Mouse (Mus musculus) left cerebral cortex, postnatal 4 days (tissue): ENCODE measurements at regions not wholly inside any gene's neighbourhood (a gene's known extent, or its start where the extent isn't known, plus 50 kb on each side); places are given as distances from the start of the nearest gene placed in this dataset.

Experiments used
- DNase-seq: peaks from one replicate; pipeline ENCODE4 v3.0.0-alpha.2; 2022
- intact Hi-C: fragments of 180-260 bp; cut with DNase I; formaldehyde crosslinking; loops from one replicate; pipeline ENCODE4 v1.15.1; 2025

DNA sequence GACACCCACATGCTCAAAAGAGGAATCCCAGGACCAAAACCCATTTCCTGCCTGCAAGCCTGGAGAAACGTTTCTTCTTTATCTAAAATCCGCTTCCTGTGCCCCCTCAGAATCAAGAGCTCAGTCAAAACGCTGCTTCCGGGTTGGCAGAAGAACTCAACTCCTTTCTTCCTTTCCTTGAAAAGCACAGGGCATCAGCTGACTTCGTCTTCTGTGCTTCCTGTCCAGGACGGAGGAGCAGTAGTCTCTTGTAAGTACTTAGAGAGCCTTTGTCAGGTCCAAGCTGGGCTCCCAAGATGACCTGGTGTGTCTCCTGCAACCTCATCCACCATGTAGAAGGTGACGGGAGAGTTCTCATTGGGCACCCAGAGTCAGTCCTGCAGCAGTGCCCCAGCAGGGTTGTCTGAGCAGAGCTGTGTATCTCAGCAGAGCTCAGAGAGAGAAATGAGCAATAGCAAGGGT, 199.3 kb upstream of the 4930412O13Rik start:
- intact Hi-C loops, result no loop called here

DNA sequence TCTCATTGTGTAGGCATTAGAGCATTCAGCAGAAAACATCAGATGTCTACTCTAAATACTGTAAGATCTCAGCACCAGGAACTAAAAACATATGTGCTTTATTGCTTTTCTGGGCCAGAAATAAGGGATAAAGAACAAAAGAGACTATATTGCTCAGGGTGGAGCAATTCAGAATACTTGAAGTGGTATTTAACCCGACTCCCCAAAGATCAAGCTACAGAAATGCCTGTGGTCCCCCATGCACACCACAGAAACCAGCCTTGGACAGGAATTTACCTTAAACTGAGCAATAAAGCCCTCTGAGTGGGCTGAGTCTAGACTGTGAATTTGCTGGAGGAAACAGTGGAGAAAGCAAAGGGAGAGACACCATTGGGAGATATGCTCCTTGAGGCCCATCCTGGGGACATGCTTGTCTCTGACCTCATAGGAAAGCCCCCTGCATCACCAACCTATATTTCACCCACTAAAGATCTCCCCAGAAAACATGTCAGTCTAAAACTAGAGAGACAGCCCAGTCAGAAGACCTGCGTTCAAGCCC, 197.3 kb upstream of the 4930412O13Rik start:
- DNase-seq, result no peak
- intact Hi-C loops, result no loop called here

More for the DNA sequence above, 199.3 kb upstream of the 4930412O13Rik start:
- no peak for DNase-seq

DNA sequence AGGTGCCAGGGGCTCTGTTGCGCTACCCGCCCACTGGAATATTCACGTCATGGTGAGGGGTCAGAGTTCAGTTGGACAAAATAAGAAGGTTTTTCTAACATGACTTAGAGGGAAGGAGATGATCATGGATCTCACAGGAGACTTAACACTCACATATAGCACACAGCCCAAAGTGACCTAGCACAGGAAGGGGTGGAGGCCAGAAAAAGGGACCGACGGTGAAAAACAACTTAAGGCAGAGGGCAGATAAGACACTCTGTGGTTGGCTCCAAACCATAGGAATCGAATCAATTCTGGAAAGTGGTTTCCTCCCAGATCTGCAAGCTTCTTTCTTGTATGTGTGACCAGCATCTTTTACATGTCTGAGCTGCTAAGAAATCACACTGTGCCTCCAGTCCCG, 192.9 kb upstream of the 4930412O13Rik start:
- DNase-seq, result no peak
- intact Hi-C loops, result no loop called here

- no peak for DNase-seq
- intact Hi-C loops, result no loop called here
These were observed 191.5 kb upstream of the 4930412O13Rik start for GRCm38 (mm10) chr2:9689518-9689917.

GRCm38 (mm10) chr2:9691506-9691905, 189.5 kb upstream of the 4930412O13Rik start:
- intact Hi-C loops, result no loop called here
- no peak for DNase-seq

- no peak for DNase-seq
- intact Hi-C loops, result no loop called here
These were observed 189.1 kb upstream of the 4930412O13Rik start for GRCm38 (mm10) chr2:9691906-9692305.

DNA sequence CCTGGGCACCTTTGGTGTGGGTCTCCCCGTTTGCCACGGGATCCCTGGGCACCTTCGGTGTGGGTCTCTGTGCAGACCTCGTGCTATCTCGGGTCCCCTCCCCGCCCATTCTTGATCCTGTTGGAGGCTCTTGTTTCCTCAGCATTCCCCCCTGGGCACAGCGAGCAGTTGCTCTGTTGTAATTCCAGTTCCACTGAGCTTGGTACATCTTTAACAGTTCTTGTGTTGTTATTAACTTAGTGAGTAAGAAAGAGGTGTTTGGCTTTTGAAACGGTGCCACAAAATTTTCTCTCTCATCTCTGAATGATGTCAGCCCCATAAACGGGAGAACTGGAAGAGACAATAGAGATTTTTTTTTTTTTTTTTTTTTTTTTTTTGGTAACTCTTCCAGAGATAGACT, 187.7 kb upstream of the 4930412O13Rik start:
- intact Hi-C loops, result no loop called here
- DNase-seq, result no peak

GRCm38 (mm10) chr2:9694178-9694577, 186.9 kb upstream of the 4930412O13Rik start:
- DNase-seq, result no peak
- intact Hi-C loops, result no loop called here

GRCm38 (mm10) chr2:9697591-9698345, 183.3 kb upstream of the 4930412O13Rik start:
- intact Hi-C loops, result no loop called here
- DNase-seq, result no peak

- intact Hi-C loops, result no loop called here
- DNase-seq, result no peak
These were observed 176.8 kb upstream of the 4930412O13Rik start for GRCm38 (mm10) chr2:9704266-9704665.

- DNase-seq, result no peak
- intact Hi-C loops, result no loop called here
These were observed 171.6 kb upstream of the 4930412O13Rik start for GRCm38 (mm10) chr2:9709466-9709865.

DNA sequence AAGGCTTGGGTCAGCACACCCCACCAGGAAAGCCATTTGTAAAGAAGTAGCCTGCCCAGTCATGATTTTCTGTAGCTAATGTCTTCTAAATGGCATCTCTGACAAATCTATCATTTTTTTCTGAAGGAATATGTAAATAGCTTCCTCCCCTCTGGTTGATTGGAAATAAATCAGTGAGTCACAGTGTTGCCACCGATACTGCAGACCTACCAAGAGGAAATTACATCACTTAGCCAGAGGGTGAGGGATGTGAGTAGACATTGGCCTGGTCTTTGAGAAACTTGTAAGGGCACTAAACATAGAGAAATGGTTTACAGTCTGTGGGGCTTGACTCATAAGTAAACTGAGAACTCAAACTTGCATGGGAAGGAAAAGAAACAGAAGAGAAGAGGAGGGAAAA, 163.1 kb upstream of the 4930412O13Rik start:
- intact Hi-C loops, result no loop called here

GRCm38 (mm10) chr2:9733243-9733642, 147.8 kb upstream of the 4930412O13Rik start:
- no peak for DNase-seq
- intact Hi-C loops, result no loop called here

More for the DNA sequence above, 163.1 kb upstream of the 4930412O13Rik start:
- no peak for DNase-seq

GRCm38 (mm10) chr2:9744181-9744580, 136.9 kb upstream of the 4930412O13Rik start:
- no peak for DNase-seq
- intact Hi-C loops, result no loop called here

- intact Hi-C loops, result no loop called here
- no peak for DNase-seq
These were observed 130.9 kb upstream of the 4930412O13Rik start for GRCm38 (mm10) chr2:9749829-9750788.

- DNase-seq, result no peak
- intact Hi-C loops, result no loop called here
These were observed 127.4 kb upstream of the 4930412O13Rik start for GRCm38 (mm10) chr2:9753691-9754090.

DNA sequence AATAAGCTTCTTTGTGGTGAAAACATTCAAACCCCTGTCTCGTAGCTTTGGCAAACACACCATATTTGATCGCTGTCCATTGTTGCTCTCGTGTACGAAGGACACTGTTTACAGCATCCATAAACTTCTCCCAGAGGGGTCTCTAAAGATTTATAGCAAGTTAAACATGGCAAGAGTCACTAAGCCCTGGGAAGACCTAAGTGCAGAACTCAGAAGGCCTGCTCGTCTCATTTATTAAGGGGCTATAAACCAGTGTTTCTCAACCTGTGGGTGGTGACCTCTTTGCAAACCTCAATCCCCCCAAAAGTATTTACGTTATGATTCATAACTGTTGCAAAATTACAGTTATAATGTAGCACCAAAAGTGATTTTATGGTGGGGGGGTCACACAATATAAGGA, 126.9 kb upstream of the 4930412O13Rik start:
- intact Hi-C loops, result no loop called here
- no peak for DNase-seq

- DNase-seq, result peak; percentile 21
- intact Hi-C loops, result no loop called here
These were observed 123.2 kb upstream of the 4930412O13Rik start for GRCm38 (mm10) chr2:9757770-9758420.

DNA sequence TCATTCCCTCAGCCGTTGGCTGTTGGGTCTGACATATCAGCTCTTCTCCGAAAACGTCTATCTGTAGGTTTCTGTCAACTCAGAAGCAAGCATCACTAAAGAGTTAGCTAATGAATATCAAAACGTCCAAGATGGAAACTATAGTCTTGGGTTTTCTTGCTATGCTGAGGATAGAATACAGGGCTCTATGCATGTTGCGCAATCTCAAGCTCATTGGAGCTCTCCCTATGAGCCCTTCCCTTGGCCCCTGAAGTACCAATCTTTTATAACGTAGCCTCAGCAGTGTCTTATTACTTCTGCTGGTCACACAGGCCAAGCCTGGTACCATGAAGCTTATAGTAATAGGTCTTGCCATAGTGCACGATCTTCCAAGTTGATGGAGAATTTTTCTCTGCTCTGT, 122.1 kb upstream of the 4930412O13Rik start:
- intact Hi-C loops, result no loop called here
- DNase-seq, result no peak

DNA sequence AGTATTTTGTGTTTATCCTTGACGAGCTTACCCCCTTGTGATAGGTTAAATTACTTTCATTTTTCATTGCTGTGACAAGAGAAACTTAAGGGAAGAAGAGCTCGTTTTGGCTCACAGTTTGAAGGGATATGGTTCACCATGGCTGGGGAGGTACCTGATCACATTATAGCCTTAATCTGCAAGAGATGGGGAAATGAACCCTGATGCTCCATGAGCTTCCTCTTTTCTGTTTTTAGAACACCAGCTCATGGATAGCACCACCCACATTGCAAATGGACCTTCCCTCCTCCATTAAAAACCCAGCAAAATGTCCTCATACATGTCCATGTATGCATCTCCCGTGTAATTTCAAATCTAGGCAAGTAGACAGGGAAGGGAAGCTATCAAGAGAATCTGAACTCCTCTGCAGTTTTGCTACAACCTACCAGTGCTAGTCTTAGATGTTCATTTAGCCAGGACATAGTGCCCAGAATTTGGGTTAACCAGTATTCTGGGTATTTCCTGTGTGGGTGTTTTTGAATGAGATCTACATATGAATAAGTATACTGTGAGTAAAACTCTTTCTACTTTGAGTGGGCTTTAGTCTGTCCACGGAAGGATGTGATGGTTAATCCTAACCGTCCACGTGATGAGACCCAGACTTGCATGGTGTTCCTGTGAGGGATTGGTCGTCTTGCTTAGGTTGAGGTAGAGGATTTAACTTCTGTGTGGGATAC, 121.5 kb upstream of the 4930412O13Rik start:
- intact Hi-C loops, result no loop called here
- no peak for DNase-seq
